Mouse (Mus musculus): Measurements from ENCODE around the gene Cnst. TPM values are rescaled to one million over a fixed set of nuclear protein-coding genes. Genes with fewer than 3 reads are reported as not detected.
A peak's percentile ranks its signal among the peaks of the same experiment; 100 is the strongest.
"Not testable (repeated sequence)": the region's sequence is repeated elsewhere in the genome, so short reads cannot be mapped to it uniquely, and the experiment has no call there.

Gene Cnst
- 27.5 and 33.3 TPM in 2 replicates for polyA plus RNA-seq (2014; fragmentation: Nextera tagmentation; extraction: Ambion mirVana)

DNA sequence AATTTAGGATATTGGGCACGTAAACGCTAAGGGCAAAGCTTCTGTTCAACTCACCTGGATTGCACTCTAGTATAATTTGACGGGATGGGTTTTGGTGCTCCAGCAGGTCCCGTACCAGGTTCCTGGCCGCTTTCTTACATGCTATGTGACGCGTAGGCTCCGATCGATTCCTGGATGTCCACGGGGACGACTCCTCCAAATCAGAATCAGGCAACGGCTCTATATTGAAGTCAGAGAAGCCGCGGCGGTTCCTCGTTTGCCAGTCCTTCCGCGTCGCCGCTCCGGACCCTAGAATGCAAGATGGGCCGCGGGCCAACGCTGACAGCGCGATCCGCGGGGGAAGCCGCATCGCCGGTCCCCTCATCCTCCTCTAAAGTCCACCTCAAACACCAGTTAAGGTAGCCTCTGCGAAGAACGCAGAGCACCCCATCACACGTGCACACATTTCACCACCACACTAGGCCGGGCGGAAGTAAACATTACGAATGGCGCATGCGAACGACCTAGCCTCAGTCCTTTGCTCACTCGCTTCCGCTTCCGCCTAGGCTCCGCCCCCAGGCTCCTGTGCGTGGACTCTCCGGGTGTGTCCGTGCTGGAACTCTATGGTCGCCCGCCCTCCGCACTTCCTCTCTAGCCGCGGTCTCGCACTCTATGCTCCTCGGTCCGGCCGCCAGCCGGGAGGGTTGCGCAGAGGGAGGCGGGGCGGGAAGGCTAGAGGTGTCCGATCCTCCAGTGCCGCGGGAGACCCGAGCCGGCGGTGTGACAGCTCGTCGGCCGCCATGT is at the start of gene Cnst, which contains the start of gene Tfb2m:
TSS of gene Cnst (plus strand) at position 603 of the 783 bp plus-strand sequence.
TSS of gene Tfb2m (minus strand) at position 500 of the 783 bp plus-strand sequence.
- Histone ChIP-seq H3K4me3 (ENCODE audit: low read depth, low read length) (peak within 1 kb of the TSS; percentile 74), H3K4me1 (ENCODE audit: control insufficient read depth, insufficient read depth, low read length) (peaks cover 22% of the 10 kb centered on the region), H3K27ac (ENCODE audit: low read depth, low read length) (peak within 1 kb of the TSS; percentile 90), H3K4me2 (ENCODE audit: low read depth, low read length) (peak within 1 kb of the TSS; percentile 65), H3K9ac (replicated peaks; ENCODE audit: low read depth, low read length) (peak within 1 kb of the TSS; percentile 74)
- not testable (repeated sequence) for H3K27me3 ChIP-seq (ENCODE audit: control insufficient read depth, insufficient read depth, low read length); H3K9me3 ChIP-seq (ENCODE audit: control insufficient read depth, low read length); H3K36me3 ChIP-seq (ENCODE audit: control insufficient read depth, insufficient read depth, low read length)
- WGBS, result under 1% methylated on average over 69 of the region's 69 CpGs
- ATAC-seq (ENCODE audit: low read depth), result peak; percentile 99

DNA sequence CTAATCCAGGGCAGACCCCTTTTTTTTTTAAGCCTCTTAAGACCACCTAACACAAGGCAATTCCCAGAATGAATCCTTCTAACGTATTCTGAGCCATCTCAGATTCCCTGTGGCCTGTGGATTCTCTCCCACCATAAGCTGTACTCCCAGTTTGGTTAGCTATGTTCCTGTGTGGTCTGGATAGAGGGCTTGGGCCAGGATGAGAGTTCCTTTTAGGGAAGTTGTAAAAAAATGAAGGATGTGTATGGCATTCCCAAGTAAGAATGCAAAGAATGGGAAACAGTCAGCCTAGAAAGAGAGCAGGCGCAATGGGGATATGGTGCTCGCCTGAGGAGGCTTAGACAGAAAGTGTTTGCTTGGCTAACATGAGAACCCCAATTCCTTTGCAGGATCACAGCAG is 46.9 kb upstream of the Cnst start:
- H3K9me3 ChIP-seq (ENCODE audit: control insufficient read depth, low read length), result no peaks in the 10 kb centered on the region
- whole genome bisulfite sequencing, result 85% methylated on average over 3 of the region's 3 CpGs
- H3K4me3 ChIP-seq (ENCODE audit: low read depth, low read length), result no peak overlapping the region
- H3K27me3 ChIP-seq (ENCODE audit: control insufficient read depth, insufficient read depth, low read length), result no peaks in the 10 kb centered on the region
- no peak overlapping the region for H3K27ac ChIP-seq (ENCODE audit: low read depth, low read length)
- H3K9ac ChIP-seq (replicated peaks; ENCODE audit: low read depth, low read length), result no peak overlapping the region
- no peaks in the 10 kb centered on the region for H3K4me1 ChIP-seq (ENCODE audit: control insufficient read depth, insufficient read depth, low read length)
- no peak for ATAC-seq (ENCODE audit: low read depth)
- H3K4me2 ChIP-seq (ENCODE audit: low read depth, low read length), result no peak overlapping the region
- H3K36me3 ChIP-seq (ENCODE audit: control insufficient read depth, insufficient read depth, low read length), result no peaks in the 10 kb centered on the region

DNA sequence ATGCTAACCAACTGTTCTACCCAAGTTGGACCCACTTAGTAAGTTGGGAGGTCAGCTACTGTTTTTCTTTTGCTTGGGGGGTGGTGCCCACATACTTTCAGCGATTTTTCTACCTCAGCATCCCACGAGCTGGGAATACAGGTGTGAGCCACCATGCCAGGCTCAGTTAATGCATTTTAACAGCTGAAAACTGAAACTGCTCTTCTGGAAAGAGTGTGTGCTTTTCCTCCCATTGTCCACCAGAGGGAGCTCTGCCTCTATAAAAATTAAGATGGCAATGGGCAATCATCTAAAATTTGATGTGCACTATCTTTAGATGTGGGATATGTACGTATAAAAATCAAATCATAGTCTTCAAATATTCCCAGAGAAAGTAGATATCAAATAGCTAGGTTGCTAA is 43.6 kb upstream of the Cnst start:
- 20% methylated on average over 3 of the region's 3 CpGs for WGBS

DNA sequence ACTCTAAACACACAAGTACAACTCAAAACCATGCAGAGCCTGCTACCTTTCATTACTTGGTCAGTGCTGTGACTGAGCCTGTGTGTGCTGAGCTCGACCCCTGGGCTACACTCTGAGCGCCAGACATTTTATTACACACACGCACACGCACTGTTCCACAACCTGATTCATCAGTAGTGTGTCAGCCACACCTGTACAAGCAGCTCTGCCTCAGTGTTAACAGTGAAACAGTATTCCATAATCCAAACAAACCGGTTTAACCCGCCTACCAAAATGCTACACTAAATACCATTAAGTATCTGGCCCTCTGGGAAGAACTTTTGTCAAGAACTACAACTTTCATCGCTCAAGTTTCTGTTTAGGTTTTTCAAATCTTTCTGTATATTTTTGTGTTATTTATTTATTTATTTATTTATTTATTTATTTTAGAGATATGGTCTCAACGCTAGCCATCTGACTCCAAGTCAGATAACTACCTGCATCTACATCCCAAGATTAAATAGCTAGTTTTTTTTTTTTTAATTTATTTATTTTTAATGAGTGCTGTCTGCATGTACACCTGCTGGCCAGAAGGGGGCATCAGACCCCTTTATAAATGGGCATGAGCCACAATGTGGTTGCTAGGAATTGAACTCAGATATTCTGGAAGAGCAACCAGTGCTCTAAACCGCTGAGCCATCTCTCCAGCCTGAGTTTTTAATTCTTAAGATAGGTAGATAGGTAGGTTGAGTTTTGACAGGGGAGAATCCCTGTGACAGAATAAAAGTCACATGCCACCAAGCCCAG is 39.4 kb upstream of the Cnst start:
- Histone ChIP-seq H3K36me3 (ENCODE audit: control insufficient read depth, insufficient read depth, low read length) (no peaks in the 10 kb centered on the region), H3K27me3 (ENCODE audit: control insufficient read depth, insufficient read depth, low read length) (no peaks in the 10 kb centered on the region), H3K9me3 (ENCODE audit: control insufficient read depth, low read length) (no peaks in the 10 kb centered on the region), H3K9ac (replicated peaks; ENCODE audit: low read depth, low read length) (no peak overlapping the region), H3K4me3 (ENCODE audit: low read depth, low read length) (no peak overlapping the region), H3K4me1 (ENCODE audit: control insufficient read depth, insufficient read depth, low read length) (no peaks in the 10 kb centered on the region), H3K27ac (ENCODE audit: low read depth, low read length) (no peak overlapping the region), H3K4me2 (ENCODE audit: low read depth, low read length) (no peak overlapping the region)
- 68% methylated on average over 9 of the region's 9 CpGs for WGBS
- ATAC-seq (ENCODE audit: low read depth), result no peak

More for the DNA sequence above, 43.6 kb upstream of the Cnst start:
- no peak for ATAC-seq (ENCODE audit: low read depth)
- H3K9ac ChIP-seq (replicated peaks; ENCODE audit: low read depth, low read length), result no peak overlapping the region
- no peak overlapping the region for H3K4me2 ChIP-seq (ENCODE audit: low read depth, low read length)
- H3K27ac ChIP-seq (ENCODE audit: low read depth, low read length), result no peak overlapping the region
- no peaks in the 10 kb centered on the region for H3K27me3 ChIP-seq (ENCODE audit: control insufficient read depth, insufficient read depth, low read length)
- no peaks in the 10 kb centered on the region for H3K9me3 ChIP-seq (ENCODE audit: control insufficient read depth, low read length)
- no peaks in the 10 kb centered on the region for H3K36me3 ChIP-seq (ENCODE audit: control insufficient read depth, insufficient read depth, low read length)
- no peak overlapping the region for H3K4me3 ChIP-seq (ENCODE audit: low read depth, low read length)
- H3K4me1 ChIP-seq (ENCODE audit: control insufficient read depth, insufficient read depth, low read length), result no peaks in the 10 kb centered on the region

DNA sequence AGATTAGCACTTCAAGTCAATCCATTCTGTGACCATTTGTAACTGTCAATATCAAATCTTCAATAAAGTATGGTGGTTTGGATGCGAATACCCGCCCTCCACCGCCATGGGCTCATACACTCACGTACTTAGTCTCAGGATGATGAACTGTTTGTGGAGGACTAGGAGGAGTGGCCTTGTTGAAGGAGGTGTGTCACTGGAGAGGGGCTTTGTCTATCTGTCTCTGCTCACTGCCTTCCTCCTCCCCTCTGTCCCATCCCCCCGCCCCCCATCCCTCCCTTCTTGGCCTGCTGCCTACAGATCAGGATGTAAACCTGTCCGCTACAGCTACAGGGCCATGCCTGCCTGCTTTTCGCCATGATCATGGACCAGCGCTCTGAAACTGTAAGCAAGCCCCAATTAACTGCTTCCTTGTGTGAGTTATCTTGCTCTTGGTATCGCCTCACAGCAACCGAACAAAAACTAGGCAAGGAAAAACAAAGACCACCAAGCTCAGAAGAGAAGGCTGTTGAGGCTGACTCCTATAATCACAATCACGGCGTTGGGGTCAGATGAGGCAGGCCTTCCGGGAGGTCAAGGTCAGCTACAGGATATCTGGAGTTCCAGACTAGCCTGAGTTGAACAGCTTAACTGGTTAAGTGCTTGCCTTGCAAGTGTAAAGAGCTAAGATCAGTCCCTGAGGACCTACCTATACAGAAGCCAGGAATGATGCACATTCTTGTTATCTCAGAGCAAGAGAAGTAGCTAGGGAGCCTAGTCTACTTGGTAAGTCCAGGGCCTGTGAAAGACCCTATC is 35.4 kb upstream of the Cnst start:
- no peaks in the 10 kb centered on the region for H3K36me3 ChIP-seq (ENCODE audit: control insufficient read depth, insufficient read depth, low read length)
- no peak overlapping the region for H3K4me3 ChIP-seq (ENCODE audit: low read depth, low read length)
- no peak overlapping the region for H3K4me2 ChIP-seq (ENCODE audit: low read depth, low read length)
- H3K4me1 ChIP-seq (ENCODE audit: control insufficient read depth, insufficient read depth, low read length), result no peaks in the 10 kb centered on the region
- no peaks in the 10 kb centered on the region for H3K27me3 ChIP-seq (ENCODE audit: control insufficient read depth, insufficient read depth, low read length)
- H3K27ac ChIP-seq (ENCODE audit: low read depth, low read length), result no peak overlapping the region
- WGBS, result 80% methylated on average over 13 of the region's 13 CpGs
- no peak for ATAC-seq (ENCODE audit: low read depth)
- H3K9me3 ChIP-seq (ENCODE audit: control insufficient read depth, low read length), result no peaks in the 10 kb centered on the region
- H3K9ac ChIP-seq (replicated peaks; ENCODE audit: low read depth, low read length), result no peak overlapping the region

DNA sequence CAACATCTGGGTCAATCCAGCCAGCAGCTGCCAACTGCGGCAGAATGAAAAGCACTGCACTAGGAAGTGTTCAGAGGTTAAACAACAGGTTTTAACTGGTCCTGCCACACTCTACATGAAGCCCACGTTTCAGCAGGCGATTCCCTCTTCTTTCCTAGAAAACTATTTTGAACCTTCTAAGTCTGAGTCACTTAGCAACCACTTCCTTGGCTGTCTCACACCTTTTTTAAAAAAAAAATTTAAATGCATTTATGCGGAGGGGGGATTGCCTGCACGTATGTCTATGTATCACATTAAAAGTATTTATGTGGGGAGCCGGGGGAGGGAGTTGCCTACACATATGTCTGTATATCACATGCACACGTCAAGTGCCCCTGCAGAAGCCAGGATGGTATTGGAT is 34.3 kb upstream of the Cnst start:
- Histone ChIP-seq H3K27ac (ENCODE audit: low read depth, low read length) (no peak overlapping the region), H3K4me2 (ENCODE audit: low read depth, low read length) (no peak overlapping the region), H3K9ac (replicated peaks; ENCODE audit: low read depth, low read length) (no peak overlapping the region), H3K4me1 (ENCODE audit: control insufficient read depth, insufficient read depth, low read length) (no peaks in the 10 kb centered on the region), H3K9me3 (ENCODE audit: control insufficient read depth, low read length) (no peaks in the 10 kb centered on the region), H3K36me3 (ENCODE audit: control insufficient read depth, insufficient read depth, low read length) (no peaks in the 10 kb centered on the region), H3K27me3 (ENCODE audit: control insufficient read depth, insufficient read depth, low read length) (no peaks in the 10 kb centered on the region), H3K4me3 (ENCODE audit: low read depth, low read length) (no peak overlapping the region)
- WGBS, result 86% methylated on average over 7 of the region's 7 CpGs
- ATAC-seq (ENCODE audit: low read depth), result no peak

DNA sequence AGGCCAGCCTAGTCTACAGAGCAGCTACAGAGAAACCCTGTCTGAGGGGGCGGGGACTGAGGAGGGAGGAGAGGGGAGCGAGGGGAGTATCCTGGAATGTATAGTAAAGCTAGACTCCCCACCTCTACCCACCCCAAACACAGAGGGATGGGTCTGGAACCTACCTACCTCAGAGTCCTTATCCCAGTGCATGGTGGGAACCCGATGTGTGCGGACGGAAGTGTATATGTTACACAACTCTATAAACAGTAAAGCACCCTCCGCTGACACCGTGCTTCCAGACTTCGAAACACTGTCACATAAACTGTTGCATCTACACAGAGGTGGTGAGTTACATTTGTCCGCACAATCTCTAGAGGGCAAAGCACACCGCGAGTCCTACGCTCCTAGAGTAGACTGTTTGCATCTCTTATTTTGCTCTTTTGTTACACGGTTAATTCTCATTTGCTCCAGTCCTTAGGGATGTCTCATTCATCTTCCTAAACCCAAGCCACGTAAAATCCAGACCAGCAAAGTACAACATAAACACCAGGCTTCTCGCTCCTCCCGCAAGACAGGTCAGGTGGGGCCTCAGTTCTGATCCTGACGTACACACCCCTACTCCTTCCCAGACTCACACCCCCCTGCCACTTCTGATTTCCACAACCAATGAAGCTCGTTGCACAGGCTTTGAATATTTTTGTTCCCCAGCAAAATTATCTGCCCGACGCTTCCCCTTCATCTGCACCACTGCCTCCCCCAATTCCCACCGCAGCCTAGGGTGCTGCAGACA is 29.0 kb upstream of the Cnst start:
- Histone ChIP-seq H3K9me3 (ENCODE audit: control insufficient read depth, low read length) (no peaks in the 10 kb centered on the region), H3K27me3 (ENCODE audit: control insufficient read depth, insufficient read depth, low read length) (no peaks in the 10 kb centered on the region), H3K4me3 (ENCODE audit: low read depth, low read length) (peak overlapping the region; percentile 69), H3K9ac (replicated peaks; ENCODE audit: low read depth, low read length) (peak overlapping the region; percentile 64), H3K27ac (ENCODE audit: low read depth, low read length) (no peak overlapping the region), H3K36me3 (ENCODE audit: control insufficient read depth, insufficient read depth, low read length) (no peaks in the 10 kb centered on the region), H3K4me1 (ENCODE audit: control insufficient read depth, insufficient read depth, low read length) (no peaks in the 10 kb centered on the region), H3K4me2 (ENCODE audit: low read depth, low read length) (peak overlapping the region; percentile 98)
- WGBS, result under 1% methylated on average over 21 of the region's 21 CpGs
- peak; percentile 62 for ATAC-seq (ENCODE audit: low read depth)

DNA sequence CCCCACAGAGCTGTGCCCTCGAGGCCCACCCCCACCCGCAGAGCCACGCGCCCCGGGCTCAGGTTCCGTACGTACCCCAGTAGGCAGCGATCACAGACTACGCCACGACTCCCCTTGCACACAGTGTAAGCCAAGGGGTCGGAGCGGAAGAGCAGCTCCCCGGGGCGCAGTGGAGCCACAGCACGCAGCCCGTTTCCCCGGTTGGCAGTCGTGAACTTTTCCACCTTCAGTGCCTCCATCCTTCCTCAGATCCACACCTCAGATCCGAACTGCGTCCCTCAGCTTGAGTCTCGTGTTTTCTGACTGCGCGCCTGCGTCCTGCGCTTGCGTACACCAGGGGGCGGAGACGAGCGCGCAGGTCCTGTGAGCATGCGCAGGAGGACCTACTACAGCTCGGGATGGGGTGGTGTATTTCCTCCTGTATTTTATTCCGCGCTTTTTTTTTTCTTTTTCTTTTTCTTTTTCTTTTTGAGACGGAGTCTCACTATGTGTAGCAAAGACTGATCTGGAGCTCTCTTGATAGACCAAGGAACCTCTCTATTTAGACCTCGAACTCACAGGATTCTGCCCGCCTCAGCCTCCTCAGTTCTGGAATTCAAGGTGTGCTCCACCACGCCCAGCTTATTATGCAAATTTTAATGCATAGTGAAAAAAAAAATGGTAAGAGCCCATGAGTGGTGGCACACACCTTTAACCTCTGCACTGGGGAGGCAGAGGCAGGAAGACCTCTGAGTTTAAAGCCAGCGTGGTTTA is 28.3 kb upstream of the Cnst start, which contains the start of gene Smyd3:
TSS of gene Smyd3 (minus strand) at position 329 of the 753 bp plus-strand sequence.
- peak within 1 kb of the TSS; percentile 98 for H3K4me2 ChIP-seq (ENCODE audit: low read depth, low read length)
- peak within 1 kb of the TSS; percentile 69 for H3K4me3 ChIP-seq (ENCODE audit: low read depth, low read length)
- 7% methylated on average over 39 of the region's 39 CpGs for WGBS
- no peaks in the 10 kb centered on the region for H3K9me3 ChIP-seq (ENCODE audit: control insufficient read depth, low read length)
- H3K9ac ChIP-seq (replicated peaks; ENCODE audit: low read depth, low read length), result peak within 1 kb of the TSS; percentile 64
- H3K27ac ChIP-seq (ENCODE audit: low read depth, low read length), result no peak within 1 kb of the TSS
- H3K27me3 ChIP-seq (ENCODE audit: control insufficient read depth, insufficient read depth, low read length), result no peaks in the 10 kb centered on the region
- ATAC-seq (ENCODE audit: low read depth), result peak; percentile 94
- H3K36me3 ChIP-seq (ENCODE audit: control insufficient read depth, insufficient read depth, low read length), result no peaks in the 10 kb centered on the region
- no peaks in the 10 kb centered on the region for H3K4me1 ChIP-seq (ENCODE audit: control insufficient read depth, insufficient read depth, low read length)

Data from neural tube, embryonic 14.5 days (tissue).